Mouse (Mus musculus): ENCODE results near the gene Ccdc88a.

Ccdc88a gene

GRCm38 (mm10) chr11:29373396-29374273 lies at the start of gene Ccdc88a:
Ccdc88a (plus strand) TSS chr11:29373658.
- DNase-seq, result peak; percentile 97

- DNase-seq, result no peak
Observed at GRCm38 (mm10) chr11:29335505-29335904, 38.0 kb upstream of the Ccdc88a start.

- DNase-seq, result no peak
Observed at GRCm38 (mm10) chr11:29341259-29341658, 32.2 kb upstream of the Ccdc88a start.

GRCm38 (mm10) chr11:29344891-29345657 lies 28.4 kb upstream of the Ccdc88a start:
- no peak for DNase-seq

- no peak for DNase-seq
Observed at GRCm38 (mm10) chr11:29345673-29346286, 27.7 kb upstream of the Ccdc88a start.

- no peak for DNase-seq
Observed at GRCm38 (mm10) chr11:29350891-29351290, 22.6 kb upstream of the Ccdc88a start.

GRCm38 (mm10) chr11:29352214-29352613 lies 21.2 kb upstream of the Ccdc88a start:
- no peak for DNase-seq

- DNase-seq, result no peak
Observed at GRCm38 (mm10) chr11:29368161-29368560, 5.3 kb upstream of the Ccdc88a start.

GRCm38 (mm10) chr11:29373050-29373395 lies 435 bp upstream of the Ccdc88a start:
- no peak for DNase-seq

GRCm38 (mm10) chr11:29374274-29374656 lies 807 bp downstream of the Ccdc88a start:
- DNase-seq, result no peak

- no peak for DNase-seq
Observed at GRCm38 (mm10) chr11:29376635-29377034, 3.2 kb downstream of the Ccdc88a start.

GRCm38 (mm10) chr11:29378751-29379150 lies 5.3 kb downstream of the Ccdc88a start:
- DNase-seq, result no peak

GRCm38 (mm10) chr11:29383493-29383892 lies 10.0 kb downstream of the Ccdc88a start:
- DNase-seq, result no peak

GRCm38 (mm10) chr11:29384001-29384400 lies 10.5 kb downstream of the Ccdc88a start:
- DNase-seq, result no peak

GRCm38 (mm10) chr11:29384617-29385016 lies 11.2 kb downstream of the Ccdc88a start:
- DNase-seq, result no peak

- DNase-seq, result no peak
Observed at GRCm38 (mm10) chr11:29389913-29390312, 16.5 kb downstream of the Ccdc88a start.

- DNase-seq, result no peak
Observed at GRCm38 (mm10) chr11:29395135-29395746, 21.8 kb downstream of the Ccdc88a start.

GRCm38 (mm10) chr11:29400374-29400773 lies 26.9 kb downstream of the Ccdc88a start:
- DNase-seq, result no peak

GRCm38 (mm10) chr11:29406292-29406691 lies 32.8 kb downstream of the Ccdc88a start:
- no peak for DNase-seq

GRCm38 (mm10) chr11:29423496-29423895 lies 50.0 kb downstream of the Ccdc88a start:
- no peak for DNase-seq

GRCm38 (mm10) chr11:29428774-29429173 lies 55.3 kb downstream of the Ccdc88a start:
- DNase-seq, result peak; percentile 81

- no peak for DNase-seq
Observed at GRCm38 (mm10) chr11:29431011-29431410, 57.6 kb downstream of the Ccdc88a start.

GRCm38 (mm10) chr11:29448741-29449140 lies 75.3 kb downstream of the Ccdc88a start:
- DNase-seq, result no peak

All from layer of hippocampus, adult 9-11 months (tissue).